Mouse (Mus musculus): ENCODE measurements around the gene Mfsd6l. TPM values are rescaled to one million over a fixed set of nuclear protein-coding genes. Genes with fewer than 3 reads are reported as not detected.
A peak's percentile ranks its signal among the peaks of the same experiment; 100 is the strongest.

Mfsd6l gene
- polyA plus RNA-seq, 2 experiments = 0.26 to 0.31 TPM

DNA sequence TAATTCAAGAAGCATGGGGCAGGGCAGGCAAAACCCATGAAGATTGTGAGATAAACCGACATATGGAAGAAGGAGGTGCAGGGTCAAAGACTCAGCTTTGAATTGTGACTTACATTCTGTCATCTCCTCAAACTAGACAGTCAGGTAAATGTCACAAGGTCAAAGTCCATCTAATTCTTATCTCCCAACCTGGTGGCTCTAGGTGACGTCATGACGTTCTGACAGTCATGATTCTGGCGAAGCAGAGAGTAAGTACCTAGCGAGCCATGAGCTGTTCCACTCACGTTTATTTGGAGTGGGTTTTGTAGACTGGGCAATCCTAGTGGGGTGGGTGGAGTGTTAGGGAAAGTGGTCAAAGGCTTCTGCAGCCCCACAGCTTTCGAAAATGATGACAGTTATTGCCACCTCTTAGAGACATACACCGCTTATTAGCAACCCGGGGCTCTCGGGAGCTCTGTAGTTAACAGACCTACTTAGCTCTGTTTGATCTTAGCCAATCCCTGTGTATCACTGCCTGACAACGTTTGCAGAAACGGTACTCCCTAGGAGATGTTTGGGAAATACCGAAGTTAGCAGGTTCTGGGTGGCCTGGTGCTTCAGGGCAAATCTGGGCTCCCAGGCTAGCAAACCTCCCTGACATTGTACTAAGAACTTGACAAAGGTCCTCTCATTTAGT is 8.5 kb downstream of the Mfsd6l start:
- no peaks in the 10 kb centered on the region for H3K4me1 ChIP-seq (ENCODE audit: control insufficient read depth, insufficient read depth, low read length)
- H3K36me3 ChIP-seq (ENCODE audit: control insufficient read depth, insufficient read depth, low read length) = no peaks in the 10 kb centered on the region
- WGBS = 68% methylated on average over 13 of the region's 13 CpGs
- DNase-seq (ENCODE audit: low spot score) (no peak), ATAC-seq (ENCODE audit: low FRiP score, low read depth) (no peak)
- peaks cover 6% of the 10 kb centered on the region; the same call in 1 of the 2 replicates for H3K27me3 ChIP-seq (ENCODE audit: control insufficient read depth, insufficient read depth, low read length)
- no peak overlapping the region for H3K4me2 ChIP-seq (replicated peaks; ENCODE audit: low read depth, low read length, severe bottlenecking)
- H3K9me3 ChIP-seq (ENCODE audit: control insufficient read depth, low read length) = no peaks in the 10 kb centered on the region
- H3K9ac ChIP-seq (ENCODE audit: low read depth, low read length, severe bottlenecking) = no peak overlapping the region
- no peak overlapping the region for H3K4me3 ChIP-seq (replicated peaks; ENCODE audit: low read length)
- no peak for TF ChIP-seq POLR2A (IDR thresholded peaks at IDR 0.05; ENCODE audit: borderline replicate concordance, extremely low read depth, insufficient read depth, insufficient read length)
- no peak overlapping the region for H3K27ac ChIP-seq (replicated peaks; ENCODE audit: low read depth, low read length)

DNA sequence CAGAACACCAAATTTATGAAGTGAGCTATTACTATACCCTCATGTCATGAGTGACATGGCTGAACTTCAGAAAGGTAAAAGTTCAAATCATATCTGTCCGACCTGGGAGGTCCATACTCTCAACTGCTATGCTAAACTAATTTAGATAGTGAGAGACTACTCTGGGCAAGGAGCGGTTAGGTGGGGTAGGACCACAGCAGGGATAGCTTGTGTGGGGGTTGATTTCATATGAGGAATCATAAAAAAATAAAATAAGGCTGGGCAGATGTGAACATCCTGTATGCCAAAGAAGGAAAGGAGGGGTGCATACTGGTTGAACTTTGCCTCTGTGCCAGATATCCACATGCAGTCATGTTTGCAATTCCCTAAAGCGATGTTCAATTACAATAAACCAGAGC is 9.0 kb downstream of the Mfsd6l start:
- no peak overlapping the region for H3K4me2 ChIP-seq (replicated peaks; ENCODE audit: low read depth, low read length, severe bottlenecking)
- H3K4me3 ChIP-seq (replicated peaks; ENCODE audit: low read length) = no peak overlapping the region
- no peak for TF ChIP-seq POLR2A (IDR thresholded peaks at IDR 0.05; ENCODE audit: borderline replicate concordance, extremely low read depth, insufficient read depth, insufficient read length)
- 75% methylated on average over 3 of the region's 3 CpGs for WGBS
- no peaks in the 10 kb centered on the region for H3K4me1 ChIP-seq (ENCODE audit: control insufficient read depth, insufficient read depth, low read length)
- no peak overlapping the region for H3K9ac ChIP-seq (ENCODE audit: low read depth, low read length, severe bottlenecking)
- DNase-seq (ENCODE audit: low spot score) = no peak
- H3K27me3 ChIP-seq (ENCODE audit: control insufficient read depth, insufficient read depth, low read length) = peaks cover 6% of the 10 kb centered on the region; the same call in 1 of the 2 replicates
- H3K27ac ChIP-seq (replicated peaks; ENCODE audit: low read depth, low read length) = no peak overlapping the region
- no peaks in the 10 kb centered on the region for H3K9me3 ChIP-seq (ENCODE audit: control insufficient read depth, low read length)
- no peaks in the 10 kb centered on the region for H3K36me3 ChIP-seq (ENCODE audit: control insufficient read depth, insufficient read depth, low read length)
- ATAC-seq (ENCODE audit: low FRiP score, low read depth) = no peak

DNA sequence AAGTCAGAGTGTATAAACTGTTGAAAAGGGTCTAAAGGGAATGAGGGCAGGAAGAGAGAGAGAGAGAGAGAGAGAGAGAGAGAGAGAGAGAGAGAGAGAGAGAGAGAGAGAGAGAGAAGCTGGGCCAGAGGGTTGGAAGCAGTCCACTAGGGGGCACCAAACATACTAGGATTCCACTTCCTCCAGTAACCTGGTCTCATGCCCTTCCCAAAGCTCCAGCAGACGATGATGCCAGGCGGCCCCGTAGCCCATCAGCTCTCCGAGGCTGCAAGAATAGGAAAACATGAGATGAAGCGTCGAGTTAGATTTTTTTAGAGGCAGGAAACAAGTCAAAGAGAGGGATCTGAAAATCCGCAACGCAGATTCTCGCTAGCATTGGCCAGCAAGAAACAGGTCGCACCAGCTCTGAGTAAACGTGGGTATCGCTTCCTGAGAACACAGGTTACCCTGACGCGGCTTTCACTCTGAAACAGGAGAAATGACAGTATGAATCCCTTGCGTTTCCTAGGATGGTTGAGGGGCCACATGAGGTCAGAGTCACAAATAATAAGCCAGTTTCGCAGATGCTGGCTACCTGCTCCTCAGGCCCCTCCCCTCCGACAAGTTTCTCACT is 10.6 kb downstream of the Mfsd6l start:
- no peak overlapping the region for H3K27ac ChIP-seq (replicated peaks; ENCODE audit: low read depth, low read length)

DNA sequence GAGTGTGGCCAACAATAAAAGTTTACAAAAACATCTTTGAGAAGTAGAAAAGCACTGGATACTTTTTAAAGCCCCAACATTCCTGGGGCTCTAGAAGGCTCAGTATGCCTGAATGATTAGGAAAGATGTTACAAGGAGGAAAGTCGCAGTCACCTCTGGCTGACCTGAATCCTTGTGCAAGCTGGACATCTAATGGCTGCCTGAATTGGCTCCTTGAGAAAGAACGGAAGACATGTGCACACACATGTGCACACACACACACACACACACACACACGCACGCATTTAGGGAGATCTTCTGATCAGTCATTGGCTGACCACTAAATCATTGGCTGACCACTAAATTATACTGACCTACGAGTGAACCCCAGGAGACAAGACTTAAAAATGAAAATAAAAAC is 14.9 kb downstream of the Mfsd6l start:
- no peaks in the 10 kb centered on the region for H3K4me1 ChIP-seq (ENCODE audit: control insufficient read depth, insufficient read depth, low read length)
- H3K27ac ChIP-seq (replicated peaks; ENCODE audit: low read depth, low read length) = no peak overlapping the region
- no peak overlapping the region for H3K9ac ChIP-seq (ENCODE audit: low read depth, low read length, severe bottlenecking)
- H3K9me3 ChIP-seq (ENCODE audit: control insufficient read depth, low read length) = no peaks in the 10 kb centered on the region
- peaks cover 6% of the 10 kb centered on the region; the same call in 1 of the 2 replicates for H3K27me3 ChIP-seq (ENCODE audit: control insufficient read depth, insufficient read depth, low read length)
- no peak overlapping the region for H3K4me3 ChIP-seq (replicated peaks; ENCODE audit: low read length)
- DNase-seq (ENCODE audit: low spot score) (no peak), ATAC-seq (ENCODE audit: low FRiP score, low read depth) (no peak)
- no peaks in the 10 kb centered on the region for H3K36me3 ChIP-seq (ENCODE audit: control insufficient read depth, insufficient read depth, low read length)
- TF ChIP-seq POLR2A (IDR thresholded peaks at IDR 0.05; ENCODE audit: borderline replicate concordance, extremely low read depth, insufficient read depth, insufficient read length) = no peak
- WGBS = 80% methylated on average over 5 of the region's 5 CpGs
- H3K4me2 ChIP-seq (replicated peaks; ENCODE audit: low read depth, low read length, severe bottlenecking) = no peak overlapping the region

More for the DNA sequence above, 10.6 kb downstream of the Mfsd6l start:
- 22% methylated on average over 17 of the region's 17 CpGs for WGBS
- peaks cover 6% of the 10 kb centered on the region; the same call in 1 of the 2 replicates for H3K27me3 ChIP-seq (ENCODE audit: control insufficient read depth, insufficient read depth, low read length)
- no peaks in the 10 kb centered on the region for H3K4me1 ChIP-seq (ENCODE audit: control insufficient read depth, insufficient read depth, low read length)
- H3K36me3 ChIP-seq (ENCODE audit: control insufficient read depth, insufficient read depth, low read length) = no peaks in the 10 kb centered on the region
- no peaks in the 10 kb centered on the region for H3K9me3 ChIP-seq (ENCODE audit: control insufficient read depth, low read length)
- H3K9ac ChIP-seq (ENCODE audit: low read depth, low read length, severe bottlenecking) = no peak overlapping the region
- ATAC-seq (ENCODE audit: low FRiP score, low read depth) = no peak
- TF ChIP-seq POLR2A (IDR thresholded peaks at IDR 0.05; ENCODE audit: borderline replicate concordance, extremely low read depth, insufficient read depth, insufficient read length) = no peak
- DNase-seq (ENCODE audit: low spot score) = peak; percentile 94
- H3K4me2 ChIP-seq (replicated peaks; ENCODE audit: low read depth, low read length, severe bottlenecking) = peak overlapping the region; percentile 58
- H3K4me3 ChIP-seq (replicated peaks; ENCODE audit: low read length) = peak overlapping the region; percentile 30

DNA sequence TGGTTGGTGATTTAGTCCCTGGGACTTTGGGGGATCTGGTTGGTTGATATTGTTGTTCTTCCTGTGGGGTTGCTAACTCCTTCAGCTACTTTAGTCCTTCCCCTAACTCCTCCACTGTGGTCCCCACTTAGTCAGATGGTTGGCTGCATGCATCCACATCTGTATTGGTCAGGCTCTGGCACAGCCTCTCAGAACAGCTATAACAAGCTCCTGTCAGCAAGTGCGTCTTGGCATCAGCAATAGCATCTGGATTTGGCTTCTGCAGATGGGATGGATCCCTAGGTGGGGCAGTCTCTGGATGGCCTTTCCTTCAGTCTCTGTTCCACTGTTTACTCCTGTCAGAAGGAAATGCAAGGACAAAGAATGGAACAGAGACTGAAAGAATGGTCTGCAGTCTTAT is 21.1 kb downstream of the Mfsd6l start:
- Histone ChIP-seq H3K4me1 (ENCODE audit: control insufficient read depth, insufficient read depth, low read length) (peaks cover 8% of the 10 kb centered on the region; the same call in 1 of the 2 replicates), H3K27ac (replicated peaks; ENCODE audit: low read depth, low read length) (no peak overlapping the region), H3K4me3 (replicated peaks; ENCODE audit: low read length) (no peak overlapping the region), H3K9me3 (ENCODE audit: control insufficient read depth, low read length) (no peaks in the 10 kb centered on the region), H3K27me3 (ENCODE audit: control insufficient read depth, insufficient read depth, low read length) (no peaks in the 10 kb centered on the region), H3K4me2 (replicated peaks; ENCODE audit: low read depth, low read length, severe bottlenecking) (no peak overlapping the region), H3K36me3 (ENCODE audit: control insufficient read depth, insufficient read depth, low read length) (no peaks in the 10 kb centered on the region), H3K9ac (ENCODE audit: low read depth, low read length, severe bottlenecking) (no peak overlapping the region)
- WGBS = 88% methylated on average over 1 of the region's 1 CpGs
- DNase-seq (ENCODE audit: low spot score) (no peak), ATAC-seq (ENCODE audit: low FRiP score, low read depth) (no peak)
- no peak for TF ChIP-seq POLR2A (IDR thresholded peaks at IDR 0.05; ENCODE audit: borderline replicate concordance, extremely low read depth, insufficient read depth, insufficient read length)
